Mouse (Mus musculus) brain, embryonic 14.5 days (tissue): Measurements from ENCODE around the gene Apeh.

Experiments
- CTCF ChIP-seq: fragments of 200-500 bp; IDR thresholded peaks from 2 replicates; pipeline ENCODE4 v1.5.1; 2012; ENCODE audit warnings: inconsistent platforms, mild to moderate bottlenecking, moderate library complexity, borderline replicate concordance; ENCODE audit not compliant: insufficient read depth, insufficient read length; ENCODE audit errors: extremely low read depth
- POLR2A ChIP-seq: fragments of 200-500 bp; IDR thresholded peaks from 2 replicates; pipeline ENCODE4 v1.6.1; 2012; ENCODE audit warnings: mild to moderate bottlenecking, inconsistent platforms, borderline replicate concordance; ENCODE audit not compliant: poor library complexity, insufficient read depth, insufficient read length, severe bottlenecking; ENCODE audit errors: extremely low read depth

DNA sequence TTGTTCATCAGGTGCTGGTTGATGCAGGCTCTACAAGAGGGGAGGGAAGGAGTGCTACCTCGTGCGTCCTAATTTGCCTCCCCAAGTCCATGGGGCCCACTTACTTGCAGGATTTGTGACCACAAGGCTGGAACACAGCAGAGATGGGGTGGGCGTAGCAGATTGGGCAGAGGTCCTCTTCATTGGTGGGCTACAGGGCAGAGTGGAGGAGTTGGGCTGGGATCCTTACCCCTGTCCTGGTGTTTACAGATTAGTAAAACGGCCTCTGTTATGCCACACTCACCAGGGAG lies 42.5 kb downstream of the Apeh start:
- TF ChIP-seq CTCF (no peak), POLR2A (no peak)
